In genomic region chr13:65113239-65113638, GRCm38 (mm10) we compare ENCODE assay signal across 8 mouse cellular contexts. TPM values are rescaled to one million over a fixed set of nuclear protein-coding genes. Genes with fewer than 3 reads are reported as not detected.
DNase-seq lines count a peak whose midpoint lies in the region; ATAC-seq lines count a peak whose summit lies in the region.

No protein-coding gene starts in this region.

- no peaks in the 10 kb centered on the region for H3K36me3 ChIP-seq in heart, embryonic 13.5 days

- 56% methylated on average over 3 of the region's 3 CpGs for WGBS in heart, embryonic 13.5 days

- ATAC-seq in heart, embryonic 13.5 days (ENCODE audit: extremely low read depth, insufficient number of reproducible peaks, low FRiP score, low TSS enrichment): no peak
- ATAC-seq in hematopoietic stem cell, adult 5-6 weeks (replicated peaks in 1 of 2; ENCODE audit: insufficient read depth in 1 of 2, low FRiP score in 2 of 2, low TSS enrichment in 1 of 2, low read depth in 1 of 2, poor library complexity in 2 of 2, severe bottlenecking in 2 of 2): peak; percentile 21 to 39; a peak in 3 of 4 replicates
- ATAC-seq in megakaryocyte progenitor cell, adult 5-6 weeks (replicated peaks; ENCODE audit: poor library complexity): peak; percentile 23; the same call in 1 of the 2 replicates

- peak overlapping the region; percentile 91 for H3K9ac ChIP-seq in heart, embryonic 13.5 days

- peak overlapping the region; percentile 85 for H3K27ac ChIP-seq in heart, embryonic 13.5 days (replicated peaks)

- H3K4me1 ChIP-seq in heart, embryonic 13.5 days: peaks cover 17% of the 10 kb centered on the region

- DNase-seq in heart, postnatal 14 days: no peak
- DNase-seq in ZHBTc4 (ENCODE audit: low read depth, low spot score): peak; percentile 4
- no peak for DNase-seq in spleen, postnatal 4 days (ENCODE audit: low spot score in 2 of 2)
- no peak for DNase-seq in right cerebral cortex, postnatal 4 days
- no peak for DNase-seq in urinary bladder, postnatal 25 days (ENCODE audit: low spot score)

- H3K9me3 ChIP-seq in heart, embryonic 13.5 days: no peaks in the 10 kb centered on the region

- H3K4me3 ChIP-seq in heart, embryonic 13.5 days: peak overlapping the region; percentile 67

- H3K27me3 ChIP-seq in heart, embryonic 13.5 days (replicated peaks): no peaks in the 10 kb centered on the region

- intact Hi-C loops in heart, postnatal 14 days (cut with DNase I): loop anchor here (2.0 to 10.0 kb wide), 3 partner anchors 128 to 668 kb away; partner anchors contain the start of gene Zfp369

- peak overlapping the region; percentile 89 for H3K4me2 ChIP-seq in heart, embryonic 13.5 days

RNA-seq across cellular contexts. Expression of gene Mfsd14b, which starts 0.5 kb away (rescaled TPM):
- polyA plus RNA-seq in heart, embryonic 13.5 days (2015; fragmentation: Nextera tagmentation; extraction: Ambion mirVana): 33.7 and 37.3 TPM in 2 replicates
- total RNA-seq in heart, postnatal 14 days (2021): 10 to 100 TPM; 22.5 to 24.7 TPM
- 69.4 and 77.5 TPM in 2 replicates for total RNA-seq in hematopoietic stem cell, adult 5-6 weeks (2017)
- 81.1 and 87.8 TPM in 2 replicates for total RNA-seq in megakaryocyte progenitor cell, adult 5-6 weeks (2015)
- total RNA-seq in megakaryocyte progenitor cell, adult 5-6 weeks (2017): 81.4 and 85.8 TPM in 2 replicates

RNA-seq across cellular contexts. Expression of gene Olfr465-ps1, which starts 24.6 kb away (rescaled TPM):
- polyA plus RNA-seq in heart, embryonic 13.5 days (2015; fragmentation: Nextera tagmentation; extraction: Ambion mirVana): not detected in 2 replicates
- not detected for total RNA-seq in heart, postnatal 14 days (2021)
- total RNA-seq in hematopoietic stem cell, adult 5-6 weeks (2017): not detected in 2 replicates
- not detected in 2 replicates for total RNA-seq in megakaryocyte progenitor cell, adult 5-6 weeks (2015)
- total RNA-seq in megakaryocyte progenitor cell, adult 5-6 weeks (2017): not detected in 2 replicates

RNA-seq across cellular contexts. Expression of gene Olfr466, which starts 36.8 kb away (rescaled TPM):
- not detected in 2 replicates for polyA plus RNA-seq in heart, embryonic 13.5 days (2015; fragmentation: Nextera tagmentation; extraction: Ambion mirVana)
- total RNA-seq in heart, postnatal 14 days (2021): not detected
- total RNA-seq in hematopoietic stem cell, adult 5-6 weeks (2017): not detected in 2 replicates
- not detected in 2 replicates for total RNA-seq in megakaryocyte progenitor cell, adult 5-6 weeks (2015)
- total RNA-seq in megakaryocyte progenitor cell, adult 5-6 weeks (2017): not detected in 2 replicates
